Mouse (Mus musculus) kidney, embryonic 14.5 days (tissue): Measurements from ENCODE around the gene Kif5a. TPM values are rescaled to one million over a fixed set of nuclear protein-coding genes. Genes with fewer than 3 reads are reported as not detected.
"Not testable (repeated sequence)": the region's sequence is repeated elsewhere in the genome, so short reads cannot be mapped to it uniquely, and the experiment has no call there.

ENCODE experiments used
- ATAC-seq: fragments of 200-750 bp; cut with Nextera tagmentation; 2 replicates; pipeline ENCODE4 v1.8.0; 2017; ENCODE audit warnings: moderate number of reproducible peaks, mild to moderate bottlenecking, moderate TSS enrichment, moderate library complexity; ENCODE audit not compliant: low FRiP score, low TSS enrichment
- H3K27ac ChIP-seq: fragments of 300-500 bp; sonication (generic); 2 replicates; pipeline ENCODE4 v1.5.1; 2014; ENCODE audit warnings: low read depth, mild to moderate bottlenecking, low read length, moderate library complexity, mixed read lengths
- H3K27me3 ChIP-seq: fragments of 300-500 bp; sonication (generic); 2 replicates; pipeline ENCODE4 v1.6.1; 2014; ENCODE audit warnings: mild to moderate bottlenecking, low read length; ENCODE audit not compliant: control insufficient read depth, insufficient read depth
- H3K36me3 ChIP-seq: fragments of 300-500 bp; sonication (generic); 2 replicates; pipeline ENCODE4 v1.6.1; 2014; ENCODE audit warnings: low read length, mixed read lengths; ENCODE audit not compliant: control insufficient read depth, insufficient read depth
- H3K4me1 ChIP-seq: fragments of 300-500 bp; sonication (generic); 2 replicates; pipeline ENCODE4 v1.6.1; 2014; ENCODE audit warnings: low read length, mixed read lengths; ENCODE audit not compliant: control insufficient read depth, insufficient read depth
- H3K4me2 ChIP-seq: fragments of 300-500 bp; sonication (generic); replicated peaks from 2 replicates; pipeline ENCODE4 v1.6.1; 2014; ENCODE audit warnings: low read depth, mild to moderate bottlenecking, low read length
- H3K4me3 ChIP-seq: fragments of 300-500 bp; sonication (generic); 2 replicates; pipeline ENCODE4 v1.5.1; 2014; ENCODE audit warnings: mild to moderate bottlenecking, low read length
- H3K9ac ChIP-seq: fragments of 300-500 bp; sonication (generic); 2 replicates; pipeline ENCODE4 v1.6.1; 2014; ENCODE audit warnings: low read depth, mild to moderate bottlenecking, low read length, moderate library complexity
- H3K9me3 ChIP-seq: fragments of 300-500 bp; sonication (generic); 2 replicates; pipeline ENCODE4 v1.6.1; 2016; ENCODE audit warnings: low read length; ENCODE audit not compliant: control insufficient read depth
- WGBS: fragments of 180-500 bp; shearing (Covaris S2); extraction: QIAGEN DNeasy Blood & Tissue Kit; methylation state at CpG from one replicate; pipeline ENCODE4 v1.1.7; 2014; 5-methylcytosine and 5-hydroxymethylcytosine counted together
- polyA plus RNA-seq: library from polyadenylated mRNA; unstranded; fragments of >200 nt; fragmentation: Nextera tagmentation; extraction: Ambion mirVana; gene quantifications from 2 replicates; pipeline ENCODE4 v1.2.1, GENCODE M21; 2014

The Kif5a gene
- polyA plus RNA-seq, 1 experiment from 2014 or later = 0.37 TPM

DNA sequence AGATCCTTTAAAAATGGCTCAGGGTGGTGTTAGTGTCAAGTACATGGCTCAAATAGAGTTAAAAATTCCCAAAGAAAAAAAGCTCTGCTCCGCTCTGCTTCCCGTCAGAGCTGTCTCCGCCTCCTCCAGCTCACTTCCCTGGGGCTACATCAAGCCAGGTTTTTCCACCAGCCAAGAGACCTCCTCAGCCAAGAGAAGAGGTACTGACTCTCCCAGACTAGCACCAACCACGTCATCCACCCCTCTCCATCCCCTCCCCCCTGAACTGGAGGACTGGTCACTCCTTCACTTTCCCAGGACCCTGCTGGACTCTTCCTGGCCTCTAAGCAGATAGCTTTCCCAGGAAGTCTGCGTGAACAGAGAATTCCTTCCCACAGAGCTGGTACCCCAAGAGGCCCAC, 66.8 kb downstream of the Kif5a start:
- H3K27ac ChIP-seq = peak overlapping the region; percentile 95
- peaks cover 16% of the 10 kb centered on the region; the same call in 1 of the 2 replicates for H3K4me1 ChIP-seq
- peak overlapping the region; percentile 85; the same call in 1 of the 2 replicates for H3K9ac ChIP-seq
- 5% methylated on average over 5 of the region's 5 CpGs for WGBS
- H3K36me3 ChIP-seq = peaks cover 36% of the 10 kb centered on the region
- no peaks in the 10 kb centered on the region for H3K27me3 ChIP-seq
- ATAC-seq = peak; percentile 79
- H3K9me3 ChIP-seq = no peaks in the 10 kb centered on the region
- peak overlapping the region; percentile 53 for H3K4me2 ChIP-seq
- H3K4me3 ChIP-seq = peak overlapping the region; percentile 94

DNA sequence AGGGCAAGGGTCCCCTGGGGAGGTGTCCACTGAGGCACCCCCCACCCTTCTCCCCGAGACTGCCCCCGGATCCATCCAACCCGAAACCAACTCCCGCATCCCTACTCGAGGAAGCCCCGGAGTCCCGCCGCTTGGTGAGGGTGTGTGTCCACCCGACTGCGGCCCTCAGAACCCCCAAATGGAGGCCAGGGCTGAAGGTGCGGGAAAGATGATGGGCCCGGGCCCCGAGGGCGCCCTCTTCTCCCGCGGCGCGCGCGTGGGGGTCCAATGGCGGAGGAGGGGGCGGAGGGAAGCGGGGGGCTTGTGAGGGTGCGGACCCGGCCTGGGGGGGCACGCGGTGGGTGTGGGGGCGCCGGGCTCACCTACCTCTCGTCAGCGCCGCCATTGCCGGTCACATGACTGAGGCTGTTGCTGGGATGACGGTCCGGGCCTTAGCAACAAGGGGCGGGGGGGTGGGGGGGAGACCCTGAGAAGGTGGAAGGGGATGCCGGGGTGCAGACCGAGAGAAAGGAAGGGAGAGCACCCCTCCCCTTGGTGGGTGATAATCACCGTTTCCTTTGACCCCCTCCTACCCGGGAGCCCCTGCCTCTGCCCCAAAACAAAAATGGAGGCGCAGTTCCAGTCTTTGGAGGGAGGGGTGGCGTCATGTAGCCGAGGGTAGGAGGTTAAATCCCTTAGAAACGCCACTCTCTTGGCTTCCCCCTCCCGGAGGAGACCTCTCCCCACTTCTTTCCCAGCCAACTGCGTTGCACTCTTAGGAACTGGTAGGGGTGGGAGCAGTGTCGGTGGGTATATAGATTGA, 67.6 kb downstream of the Kif5a start, which contains the start of gene Dtx3:
Gene Dtx3, minus strand, starts transcription at position 401 of the 802 bp plus-strand sequence.
- Histone ChIP-seq H3K27me3 (no peaks in the 10 kb centered on the region), H3K4me1 (peaks cover 18% of the 10 kb centered on the region; the same call in 1 of the 2 replicates), H3K27ac (peak within 1 kb of the TSS; percentile 95), H3K9me3 (no peaks in the 10 kb centered on the region), H3K36me3 (peaks cover 35% of the 10 kb centered on the region; the same call in 1 of the 2 replicates), H3K4me3 (peak within 1 kb of the TSS; percentile 94), H3K9ac (peak within 1 kb of the TSS; percentile 85), H3K4me2 (peak within 1 kb of the TSS; percentile 53)
- peak; percentile 41 for ATAC-seq
- WGBS = under 1% methylated on average over 32 of the region's 47 CpGs

DNA sequence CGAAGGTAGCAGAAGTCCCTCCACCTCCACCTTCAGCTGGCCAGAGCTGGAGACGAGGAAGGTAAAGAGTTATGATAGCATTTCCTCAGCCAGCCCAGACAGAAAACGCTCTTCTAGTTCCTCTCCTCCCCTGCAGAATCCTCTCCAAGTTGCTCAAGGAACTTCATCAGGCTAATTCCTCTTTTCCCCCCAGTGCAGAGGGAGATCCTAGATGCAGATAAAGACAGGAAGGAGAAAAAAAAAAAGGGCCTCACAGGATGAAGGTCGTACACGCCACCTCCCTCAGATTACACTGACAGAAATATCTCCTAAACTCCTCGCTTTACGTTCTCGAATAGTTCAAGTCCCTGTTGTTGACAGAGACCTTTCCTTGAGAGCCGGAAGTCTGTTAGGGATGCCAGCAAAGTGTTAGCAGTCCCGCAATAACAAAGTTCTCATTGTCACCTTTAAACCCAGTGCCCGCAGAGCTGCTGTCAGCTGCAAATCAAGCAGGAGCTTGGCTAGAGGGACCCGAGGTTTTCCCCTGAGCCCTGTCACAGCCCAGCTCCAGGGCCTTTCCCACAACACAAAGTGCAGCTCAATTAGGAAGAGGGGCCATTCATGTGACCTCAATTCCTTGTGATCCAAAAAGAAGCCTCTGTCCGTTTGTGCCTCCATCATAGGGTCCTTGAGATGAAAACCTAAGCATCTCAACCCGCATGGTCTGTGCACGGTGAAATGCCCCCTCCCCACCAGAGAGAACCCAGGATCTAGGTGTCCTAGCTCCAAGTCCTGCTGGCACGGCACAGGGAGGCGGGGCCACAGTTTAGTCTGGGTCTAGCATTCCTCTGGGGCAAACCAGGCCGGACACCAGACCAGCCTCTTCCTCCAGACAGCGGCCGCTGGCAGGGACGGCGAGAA, 68.5 kb downstream of the Kif5a start:
- peak; percentile 37 for ATAC-seq
- Histone ChIP-seq H3K36me3 (peaks cover 32% of the 10 kb centered on the region; the same call in 1 of the 2 replicates), H3K9me3 (no peaks in the 10 kb centered on the region), H3K9ac (peak overlapping the region; percentile 85), H3K27me3 (no peaks in the 10 kb centered on the region), H3K27ac (peak overlapping the region; percentile 95), H3K4me3 (peak overlapping the region; percentile 94), H3K4me2 (peak overlapping the region; percentile 53), H3K4me1 (peaks cover 27% of the 10 kb centered on the region; the same call in 1 of the 2 replicates)
- WGBS = 4% methylated on average over 22 of the region's 22 CpGs

DNA sequence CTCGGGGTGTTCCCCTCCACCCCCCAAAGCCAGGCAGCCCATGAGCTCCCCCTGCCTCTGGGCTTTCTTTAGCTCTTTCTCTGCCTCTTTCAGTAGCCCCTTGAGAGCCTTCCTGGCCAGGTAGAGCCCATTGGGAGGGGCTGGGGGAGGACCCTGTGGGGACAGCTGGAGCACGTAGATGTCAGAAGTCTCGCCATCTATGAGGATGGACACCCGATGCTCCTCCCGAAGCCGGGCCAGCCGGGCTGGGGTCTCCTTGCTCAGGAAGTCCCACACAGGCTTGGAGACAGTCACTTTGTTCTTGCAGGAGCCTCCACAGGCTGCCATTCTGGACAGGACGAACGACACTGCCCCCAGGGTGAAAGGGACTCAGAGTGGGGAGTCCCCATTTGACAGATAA, 70.1 kb downstream of the Kif5a start:
- Histone ChIP-seq H3K9me3 (no peaks in the 10 kb centered on the region), H3K4me2 (0 out of 2 replicates have a peak overlapping the region, but pooled peaks have one; percentile 3), H3K27ac (no peak overlapping the region), H3K4me3 (no peak overlapping the region), H3K9ac (no peak overlapping the region), H3K4me1 (peaks cover 28% of the 10 kb centered on the region; the same call in 1 of the 2 replicates), H3K27me3 (no peaks in the 10 kb centered on the region), H3K36me3 (peaks cover 21% of the 10 kb centered on the region; the same call in 1 of the 2 replicates)
- 65% methylated on average over 9 of the region's 9 CpGs for WGBS
- ATAC-seq = no peak

DNA sequence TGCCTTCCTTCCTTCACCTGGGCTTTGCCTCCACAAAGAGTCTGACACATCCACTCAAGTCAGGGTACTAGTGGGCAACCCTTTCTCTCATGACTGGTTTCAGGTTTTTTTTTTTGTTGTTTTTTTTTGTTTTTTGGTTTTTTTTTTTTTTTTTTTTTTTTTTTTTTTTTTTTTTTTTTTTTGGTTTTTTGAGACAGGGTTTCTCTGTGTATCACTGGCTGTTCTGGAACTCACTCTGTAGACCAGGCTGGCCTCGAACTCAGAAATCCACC, 71.2 kb downstream of the Kif5a start:
- ATAC-seq, H3K27ac ChIP-seq, H3K9ac ChIP-seq, H3K4me3 ChIP-seq, H3K27me3 ChIP-seq, H3K9me3 ChIP-seq, H3K4me2 ChIP-seq: not testable (repeated sequence)
- Histone ChIP-seq H3K36me3 (peaks cover 14% of the 10 kb centered on the region; the same call in 1 of the 2 replicates), H3K4me1 (peaks cover 28% of the 10 kb centered on the region; the same call in 1 of the 2 replicates)
- WGBS = 80% methylated on average over 1 of the region's 1 CpGs

DNA sequence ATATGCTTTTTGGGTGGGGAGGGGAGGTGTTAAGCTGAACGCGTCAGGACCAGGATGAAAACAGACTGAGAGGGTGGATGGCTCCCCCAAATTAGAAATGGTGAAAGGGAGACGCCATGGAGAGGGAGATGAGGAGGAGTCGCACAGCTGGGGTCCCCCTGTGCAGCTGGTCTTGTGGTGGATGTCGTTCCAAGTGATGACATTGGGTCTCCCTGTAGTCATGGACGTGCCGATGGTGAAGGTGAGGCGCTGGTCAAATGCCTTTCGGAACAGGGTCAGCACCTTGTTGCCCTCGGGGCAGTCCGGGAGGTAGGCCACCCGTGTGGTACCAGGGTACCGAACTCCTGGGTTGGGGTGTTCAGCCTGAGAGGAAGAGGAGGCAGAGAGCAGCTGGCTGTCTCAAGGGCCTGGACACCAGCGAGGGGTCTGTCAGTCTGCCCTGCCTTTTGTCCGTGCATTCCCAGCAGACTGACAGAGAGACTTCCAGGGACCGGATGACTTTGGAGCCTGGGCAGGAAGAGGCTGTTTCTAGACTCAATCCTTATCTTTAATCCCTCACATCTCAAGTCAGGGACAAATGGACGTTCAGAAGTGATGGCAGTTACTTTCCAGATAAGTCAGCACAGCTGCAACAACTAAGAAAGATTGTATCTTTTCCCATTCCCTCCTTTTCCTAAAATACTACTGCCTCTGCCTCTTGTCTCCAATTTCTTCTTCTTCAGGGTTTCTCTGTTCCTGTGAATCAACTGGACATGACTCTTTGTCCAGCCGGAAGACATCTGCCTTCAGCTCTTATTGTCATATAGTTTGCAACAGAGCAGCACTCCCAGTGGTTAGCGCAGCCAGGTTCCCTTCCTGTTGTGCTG, 71.7 kb downstream of the Kif5a start:
- Histone ChIP-seq H3K9ac (no peak overlapping the region), H3K4me3 (no peak overlapping the region), H3K27ac (peak overlapping the region; percentile 92), H3K4me2 (no peak overlapping the region; the same call in 1 of the 2 replicates), H3K36me3 (peaks cover 14% of the 10 kb centered on the region; the same call in 1 of the 2 replicates), H3K4me1 (peaks cover 25% of the 10 kb centered on the region; the same call in 1 of the 2 replicates), H3K27me3 (no peaks in the 10 kb centered on the region), H3K9me3 (no peaks in the 10 kb centered on the region)
- WGBS = 78% methylated on average over 19 of the region's 19 CpGs
- ATAC-seq = no peak

DNA sequence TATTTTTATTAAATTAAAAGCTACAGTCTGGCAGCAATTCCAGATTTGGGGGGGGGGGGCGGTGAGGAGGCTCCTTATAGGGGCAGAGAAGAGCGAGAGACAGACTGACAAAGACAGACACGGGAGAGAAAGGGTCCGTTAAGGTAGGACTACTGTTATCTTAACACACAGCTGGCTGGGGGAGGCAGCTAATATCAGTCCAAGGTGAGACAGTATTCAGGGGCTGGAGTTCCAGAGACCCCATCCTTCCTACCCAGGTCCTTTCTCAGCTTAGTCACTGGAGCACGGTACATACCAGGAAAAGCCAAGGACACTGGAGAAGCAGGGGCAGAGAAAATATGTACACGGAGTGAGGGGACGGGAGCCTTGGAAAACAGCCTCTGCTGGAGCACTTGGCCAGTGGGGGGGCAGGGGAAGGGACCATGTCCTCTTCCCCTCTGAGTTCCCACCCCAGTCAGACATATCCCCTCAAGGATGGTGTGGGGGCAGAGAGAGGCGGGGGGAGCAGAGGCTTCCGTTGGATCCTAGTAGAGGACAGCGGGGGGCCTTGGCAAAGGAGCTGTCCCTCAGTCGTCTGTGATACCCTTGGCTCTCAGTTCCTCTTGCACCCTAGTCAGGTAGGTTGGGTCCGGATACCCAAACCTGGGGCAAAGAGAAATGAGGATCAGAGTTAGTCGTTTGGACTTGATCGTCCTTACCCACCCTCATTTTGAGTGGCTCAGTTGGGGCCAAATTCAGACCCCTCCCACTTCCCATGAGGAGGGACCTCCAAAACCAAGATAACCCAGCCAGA, 72.6 kb downstream of the Kif5a start:
- Histone ChIP-seq H3K27ac (peak overlapping the region; percentile 92), H3K4me3 (peak overlapping the region; percentile 50), H3K4me1 (peaks cover 24% of the 10 kb centered on the region; the same call in 1 of the 2 replicates), H3K9ac (peak overlapping the region; percentile 64; the same call in 1 of the 2 replicates), H3K27me3 (no peaks in the 10 kb centered on the region), H3K36me3 (peaks cover 18% of the 10 kb centered on the region; the same call in 1 of the 2 replicates), H3K9me3 (no peaks in the 10 kb centered on the region), H3K4me2 (peak overlapping the region; percentile 94)
- no peak for ATAC-seq
- WGBS = 49% methylated on average over 14 of the region's 14 CpGs
